Mouse (Mus musculus) gastrocnemius, adult 2 months (tissue): ENCODE results near the gene Yipf2. TPM values are rescaled to one million over a fixed set of nuclear protein-coding genes. Genes with fewer than 3 reads are reported as not detected.
"Not testable (repeated sequence)": the region's sequence is repeated elsewhere in the genome, so short reads cannot be mapped to it uniquely, and the experiment has no call there.

ENCODE experiments used
- DNase-seq: peaks from one replicate; pipeline ENCODE4 v3.0.0; 2022
- H3K27ac ChIP-seq: fragments of 200-600 bp; 2 replicates; pipeline ENCODE4 v1.8.1; 2022; ENCODE audit warnings: mild to moderate bottlenecking
- H3K4me3 ChIP-seq: fragments of 200-600 bp; 2 replicates; pipeline ENCODE4 v1.8.1; 2022; ENCODE audit warnings: mild to moderate bottlenecking, moderate library complexity
- CTCF ChIP-seq: fragments of 200-600 bp; IDR thresholded peaks from 2 replicates; pipeline ENCODE4 v1.8.1; 2022; ENCODE audit warnings: antibody characterized with exemption, mild to moderate bottlenecking, moderate library complexity
- intact Hi-C: fragments of 180-260 bp; cut with DNase I; formaldehyde crosslinking; loops from one replicate; pipeline ENCODE4 v1.15.1; 2025
- total RNA-seq, 2 experiments: library from RNA; stranded (reverse); gene quantifications; 2 replicates each; pipeline ENCODE4 v1.2.3; 2021

Gene Yipf2
- total RNA-seq, 2 experiments from 2014 or later, result 5.8 to 6.9 TPM

DNA sequence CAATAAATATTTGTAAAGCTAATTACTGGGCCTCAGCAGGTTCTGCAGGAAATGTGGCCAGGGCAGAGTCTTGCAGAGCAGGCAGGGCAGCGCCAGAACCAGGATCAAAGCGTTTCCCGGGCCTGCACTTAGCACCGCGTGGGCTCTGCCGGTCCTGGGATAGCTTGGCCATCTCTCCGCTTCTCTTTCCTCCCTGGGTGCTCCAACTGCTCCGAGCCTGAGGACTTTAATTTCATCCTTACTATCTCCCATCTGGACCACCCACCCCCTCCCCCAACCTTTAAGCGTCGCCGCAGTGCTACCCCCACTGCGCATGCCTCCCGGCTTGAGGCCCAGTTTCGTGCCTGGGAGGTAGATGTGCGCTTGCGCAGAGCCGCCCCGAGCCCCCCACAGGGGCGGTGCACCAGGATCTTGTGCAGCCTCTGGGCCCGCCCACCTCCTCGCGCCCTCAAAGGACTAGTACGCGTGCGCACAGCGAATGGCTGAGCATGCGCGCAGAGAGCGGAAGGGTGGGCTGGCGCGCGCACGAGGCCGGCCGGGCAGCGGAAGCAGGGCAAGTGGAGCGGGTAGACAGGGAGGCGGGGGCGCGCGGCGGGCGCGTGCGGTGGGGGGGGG, 23.1 kb upstream of the Yipf2 start, which contains the start of gene Smarca4:
Gene Smarca4, plus strand, starts transcription at position 553 of the 615 bp plus-strand sequence.
- Histone ChIP-seq H3K27ac (peak within 1 kb of the TSS; percentile 99), H3K4me3 (peak within 1 kb of the TSS; percentile 98)
- intact Hi-C loops, result no loop called here
- TF ChIP-seq CTCF, result no peak
- peak; percentile 99 for DNase-seq

DNA sequence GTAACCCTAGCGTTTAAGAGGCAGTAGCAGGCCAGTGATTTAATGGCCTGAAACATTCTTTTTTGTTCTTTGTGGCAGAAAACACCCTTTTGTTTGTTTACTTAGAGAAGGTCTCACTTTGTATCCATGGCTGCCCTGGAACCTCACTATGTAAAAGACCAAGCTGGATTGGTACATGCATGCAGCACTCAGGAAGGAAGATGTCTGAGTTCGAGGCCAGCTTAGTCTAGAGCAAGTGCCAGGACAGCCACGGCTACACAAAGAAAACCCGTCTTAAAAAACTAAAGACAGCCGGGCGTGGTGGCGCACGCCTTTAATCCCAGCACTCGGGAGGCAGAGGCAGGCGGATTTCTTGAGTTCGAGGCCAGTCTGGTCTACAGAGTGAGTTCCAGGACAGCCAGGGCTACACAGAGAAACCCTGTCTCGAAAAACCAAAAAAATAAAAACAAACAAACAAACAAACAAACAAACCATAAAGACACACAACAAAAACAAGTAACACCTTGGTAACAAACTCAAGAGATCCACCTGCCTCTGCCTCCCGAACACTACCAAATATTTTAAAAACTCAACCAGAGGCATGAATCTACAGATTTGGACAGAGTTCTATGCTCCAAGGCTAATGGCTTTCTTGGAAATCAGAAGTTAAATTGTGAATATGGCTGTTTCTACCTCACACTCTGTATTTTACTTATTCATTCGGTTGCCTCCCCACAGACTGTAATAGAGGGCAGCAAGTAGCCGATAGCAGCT, 22.4 kb upstream of the Yipf2 start:
- intact Hi-C loops, result no loop called here
- no peak for DNase-seq
- no peak for TF ChIP-seq CTCF
- Histone ChIP-seq H3K4me3 (peak overlapping the region; percentile 98), H3K27ac (peak overlapping the region; percentile 93)

DNA sequence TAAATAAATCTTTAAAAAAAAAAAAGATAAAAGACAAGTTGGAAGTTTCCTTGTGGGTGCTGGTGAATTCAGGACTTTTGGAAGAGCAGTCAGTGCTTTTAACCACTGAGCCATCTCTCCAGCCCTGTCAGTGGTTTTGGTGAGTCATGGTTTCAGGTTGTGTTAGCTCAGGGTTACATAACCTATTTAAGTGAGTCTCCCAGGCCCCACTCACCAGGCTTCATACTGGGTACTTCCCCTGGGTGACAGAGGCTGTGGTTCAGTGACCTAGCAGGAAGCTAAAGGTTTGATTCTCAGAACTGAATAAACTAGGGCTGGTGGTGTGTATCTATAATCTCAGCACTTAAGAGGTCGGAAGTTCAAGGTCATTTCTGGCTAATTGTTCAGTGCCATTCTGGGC, 17.2 kb upstream of the Yipf2 start:
- no peak for TF ChIP-seq CTCF
- H3K4me3 ChIP-seq, result no peak overlapping the region
- H3K27ac ChIP-seq, result no peak overlapping the region
- no peak for DNase-seq
- intact Hi-C loops, result no loop called here

DNA sequence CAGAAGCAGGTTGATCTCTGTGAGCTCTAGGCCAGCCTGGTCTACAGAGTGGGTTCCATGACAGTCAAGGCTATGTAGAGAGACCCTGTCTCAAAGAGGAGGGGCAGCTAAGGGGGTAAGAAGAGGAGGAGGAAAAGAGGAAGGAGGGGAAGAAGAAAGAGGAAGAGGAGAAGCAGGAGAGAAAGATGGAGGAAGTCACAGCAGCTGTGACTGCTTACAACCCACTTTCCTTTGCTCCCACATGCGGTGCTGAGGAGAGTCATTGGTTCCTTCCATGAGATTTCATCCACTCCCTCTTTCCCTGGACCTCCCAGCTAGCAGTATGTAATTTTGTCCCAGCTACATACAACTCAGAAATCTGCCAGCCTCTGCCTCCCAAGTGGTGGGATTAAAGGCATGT, 14.0 kb upstream of the Yipf2 start:
- no peak for TF ChIP-seq CTCF
- H3K27ac ChIP-seq, result no peak overlapping the region
- intact Hi-C loops, result no loop called here
- H3K4me3 ChIP-seq, result no peak overlapping the region
- no peak for DNase-seq

DNA sequence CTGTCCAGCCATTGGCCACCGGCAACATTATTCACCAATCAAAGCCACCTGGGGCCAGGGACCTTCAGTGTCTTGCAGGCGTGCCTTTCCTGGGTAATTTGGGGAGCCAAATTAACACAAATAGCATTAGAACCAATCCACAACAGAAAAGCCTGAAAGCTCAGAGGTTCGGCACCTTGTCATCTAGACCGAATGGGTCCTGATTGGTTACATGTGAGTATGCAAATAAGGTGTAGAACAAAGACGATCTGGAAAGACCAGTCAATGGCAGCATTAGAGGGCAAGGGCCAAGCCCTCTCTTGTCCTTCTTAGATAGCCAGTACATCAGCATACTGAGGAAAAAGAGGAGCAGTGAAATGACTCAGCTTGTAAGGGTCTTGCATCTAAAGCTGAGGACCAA, 13.2 kb upstream of the Yipf2 start:
- Histone ChIP-seq H3K27ac (no peak overlapping the region), H3K4me3 (no peak overlapping the region)
- TF ChIP-seq CTCF, result no peak
- DNase-seq, result no peak
- intact Hi-C loops, result no loop called here

DNA sequence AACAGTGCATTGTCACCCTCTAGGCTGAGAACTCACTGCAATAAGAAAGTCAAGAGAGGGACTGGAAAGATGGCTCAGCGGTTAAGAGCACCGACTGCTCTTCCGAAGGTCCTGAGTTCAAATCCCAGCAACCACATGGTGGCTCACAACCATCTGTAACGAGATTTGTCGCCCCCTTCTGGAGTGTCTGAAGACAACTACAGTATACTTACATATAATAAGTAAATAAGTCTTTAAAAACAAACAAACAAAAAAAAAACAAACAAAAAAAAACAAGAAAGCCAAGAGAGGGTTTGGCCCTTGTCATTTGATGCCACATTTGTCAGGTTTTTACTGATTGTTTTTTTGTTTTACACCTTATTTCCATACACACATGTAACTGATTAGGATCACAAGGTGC, 11.5 kb upstream of the Yipf2 start:
- TF ChIP-seq CTCF, result 0 out of 2 replicates have a peak, but pooled peaks have one; percentile 14
- intact Hi-C loops, result loop anchor here (5.0 kb wide), 1 partner anchor 68 kb away; no protein-coding TSS in a partner anchor
- no peak overlapping the region for H3K27ac ChIP-seq
- DNase-seq, result no peak
- H3K4me3 ChIP-seq, result no peak overlapping the region

DNA sequence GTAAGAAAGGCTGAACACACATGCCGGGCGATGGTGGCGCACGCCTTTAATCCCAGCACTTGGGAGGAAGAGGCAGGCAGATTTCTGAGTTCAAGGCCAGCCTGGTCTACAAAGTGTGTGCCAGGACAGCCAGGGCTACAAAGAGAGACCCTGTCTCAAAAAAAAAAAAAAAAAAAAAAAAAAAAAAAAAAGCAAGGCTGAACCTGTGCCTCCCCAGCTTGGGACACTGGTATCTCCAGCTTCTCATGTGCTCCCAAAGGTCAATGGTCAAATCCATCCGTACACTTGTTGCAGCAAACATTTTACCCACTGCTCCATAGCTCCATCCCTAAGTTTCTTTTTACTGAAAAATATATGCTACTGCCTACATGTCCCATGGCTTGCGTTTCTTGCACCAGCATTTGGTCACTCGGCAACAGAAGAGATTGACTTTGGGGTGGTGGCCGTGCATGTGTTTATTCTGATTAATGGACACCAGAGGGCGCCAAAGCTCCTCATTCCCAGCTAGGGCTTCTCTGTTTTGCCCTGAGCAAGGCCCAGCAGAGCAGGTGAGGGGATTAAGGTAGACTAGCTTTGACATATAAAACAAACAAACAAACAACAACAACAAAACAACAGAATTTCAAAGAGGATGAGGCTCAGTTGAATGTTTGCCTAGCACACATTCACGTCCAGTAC, 9.2 kb upstream of the Yipf2 start:
- no peak overlapping the region for H3K4me3 ChIP-seq
- intact Hi-C loops, result loop anchor here (2.0 to 5.0 kb wide), 2 partner anchors 70 to 269 kb away; no protein-coding TSS in a partner anchor
- peak; percentile 87 for TF ChIP-seq CTCF
- DNase-seq, result peak; percentile 72
- no peak overlapping the region for H3K27ac ChIP-seq

DNA sequence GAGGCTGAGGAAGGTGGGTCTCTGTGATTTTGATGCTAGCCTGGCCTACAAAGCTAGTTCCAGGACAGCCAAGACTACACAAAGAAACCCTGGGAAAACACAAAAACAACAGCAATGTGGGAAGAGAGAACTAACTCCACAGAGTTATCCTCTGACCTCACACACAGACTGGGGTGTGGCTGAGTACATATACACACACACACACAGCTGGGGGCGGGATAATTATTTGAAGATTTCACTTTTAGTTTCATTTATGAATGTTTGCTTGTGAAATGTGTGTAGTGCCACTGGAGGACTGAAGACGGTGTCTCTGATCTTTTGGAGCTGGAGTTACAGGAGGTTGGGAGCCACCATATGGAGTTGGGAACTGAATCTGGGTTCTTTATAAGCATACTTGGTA, 8.4 kb upstream of the Yipf2 start:
- Histone ChIP-seq H3K27ac (no peak overlapping the region), H3K4me3 (no peak overlapping the region)
- DNase-seq, result no peak
- intact Hi-C loops, result loop anchor here (5.0 kb wide), 1 partner anchor 71 kb away; no protein-coding TSS in a partner anchor
- no peak for TF ChIP-seq CTCF

DNA sequence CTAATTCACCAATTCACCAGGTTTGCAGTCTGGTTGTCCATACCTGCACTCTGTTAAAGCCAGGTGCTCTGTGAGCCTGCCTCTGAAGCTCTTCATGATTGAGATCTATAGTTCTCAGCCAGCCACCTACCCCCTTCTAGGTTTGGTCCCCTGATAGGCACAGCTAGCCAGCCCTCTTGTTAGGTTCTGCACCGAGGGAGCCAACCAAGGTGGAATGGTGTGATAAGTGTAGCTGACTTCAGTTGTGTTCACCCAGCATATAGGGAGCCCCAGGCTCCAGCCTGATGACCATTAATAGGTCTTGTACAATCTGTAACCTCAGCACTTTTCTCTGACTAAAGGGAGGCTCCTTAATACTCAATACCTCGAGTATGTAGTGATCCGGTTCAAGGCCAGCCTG, 7.6 kb upstream of the Yipf2 start:
- intact Hi-C loops, result loop anchor here (5.0 kb wide), 1 partner anchor 72 kb away; no protein-coding TSS in a partner anchor
- DNase-seq, result no peak

DNA sequence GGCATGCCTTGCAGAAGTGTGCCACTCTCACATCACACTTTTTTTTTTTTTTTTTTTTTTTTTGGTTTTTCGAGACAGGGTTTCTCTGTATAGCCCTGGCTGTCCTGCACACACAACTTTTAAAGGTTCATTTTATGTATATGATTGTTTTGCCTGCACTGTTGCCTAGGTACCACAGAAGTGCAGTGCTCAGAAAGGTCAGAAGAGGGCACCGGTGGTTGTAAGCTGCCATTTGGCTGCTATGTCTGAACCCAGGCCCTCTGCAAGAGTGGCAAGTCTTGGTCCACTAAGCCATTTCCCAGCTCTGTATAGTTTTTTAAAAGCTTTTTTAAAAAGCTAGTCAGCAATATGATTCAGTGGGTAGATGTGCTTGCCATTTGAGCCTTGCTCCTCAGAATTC, 5.6 kb upstream of the Yipf2 start:
- DNase-seq, result no peak
- intact Hi-C loops, result no loop called here
- Histone ChIP-seq H3K4me3 (no peak overlapping the region), H3K27ac (no peak overlapping the region)
- peak; percentile 27 for TF ChIP-seq CTCF

More for the DNA sequence above, 7.6 kb upstream of the Yipf2 start:
- no peak overlapping the region for H3K27ac ChIP-seq
- H3K4me3 ChIP-seq, result no peak overlapping the region
- TF ChIP-seq CTCF, result no peak

DNA sequence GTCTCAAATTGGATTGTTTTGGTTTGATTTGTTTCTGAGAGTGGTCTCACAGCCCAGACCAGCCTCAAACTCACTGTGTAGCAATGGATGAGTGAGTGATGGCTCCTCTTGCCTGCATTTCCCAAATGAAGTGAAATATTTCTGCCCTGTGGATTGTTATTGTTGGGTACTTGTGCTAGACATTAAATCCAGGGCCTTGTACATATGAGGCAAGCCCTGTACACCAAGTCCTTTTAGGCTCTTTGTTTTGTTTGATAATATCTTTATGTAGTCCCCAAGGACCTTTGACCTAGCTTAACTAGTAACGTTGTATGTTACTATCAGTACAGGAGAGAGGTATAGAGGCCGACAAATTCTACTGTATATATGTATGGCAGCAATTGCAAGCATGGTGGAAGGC, 2.2 kb upstream of the Yipf2 start:
- TF ChIP-seq CTCF, result no peak
- Histone ChIP-seq H3K4me3 (peak overlapping the region; percentile 99; the same call in 1 of the 2 replicates), H3K27ac (no peak overlapping the region)
- DNase-seq, result no peak
- intact Hi-C loops, result no loop called here

DNA sequence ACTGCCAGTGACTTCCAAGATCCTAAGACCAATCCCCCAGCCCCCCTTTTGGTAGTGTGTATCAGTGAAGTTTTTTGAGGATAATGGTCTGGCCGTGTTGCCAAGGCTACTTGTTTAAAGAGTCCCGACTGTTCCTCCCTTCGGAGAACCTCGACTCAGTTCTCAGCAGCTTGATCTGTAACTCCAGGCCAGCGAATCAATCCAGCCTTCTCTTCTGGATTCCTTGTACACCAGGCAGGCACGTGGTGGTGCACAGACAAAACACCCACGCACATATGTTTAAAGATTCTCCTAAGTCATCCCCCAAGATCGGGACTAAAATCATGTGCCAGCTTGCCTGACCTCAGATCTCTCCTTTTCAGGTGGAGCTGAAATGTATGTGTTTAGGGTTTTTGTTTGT, 1.7 kb upstream of the Yipf2 start:
- DNase-seq, result not testable (repeated sequence)
- H3K4me3 ChIP-seq, result peak overlapping the region; percentile 99

More for the DNA sequence above, 1.7 kb upstream of the Yipf2 start:
- intact Hi-C loops, H3K27ac ChIP-seq: not testable (repeated sequence)
